Mouse (Mus musculus): ENCODE results near the gene Zfpm1.

GRCm38 (mm10) chr8:122234055-122234454, 47.9 kb upstream of the Zfpm1 start:
- TF ChIP-seq CTCF (IDR thresholded peaks at IDR 0.05; ENCODE audit: low read depth) (peak; percentile 45), EP300 (IDR thresholded peaks at IDR 0.05; ENCODE audit: low read depth) (no peak)
